Comparison of ENCODE assay signal across 15 mouse cellular contexts in genomic region chr13:114156689-114157088, GRCm38 (mm10).
DNase-seq lines count a peak whose midpoint lies in the region; ATAC-seq lines count a peak whose summit lies in the region.
"Had no signal": no experiment of that assay in that cellular context is flagged by ENCODE, and none has a peak within 500 bp of the region (broad histone marks: within the 10 kb centered on the region; RNA-seq: fewer than 3 reads in every experiment).

No protein-coding gene starts in this region.

- H3K9ac ChIP-seq in neural tube, embryonic 12.5 days: no peak overlapping the region
- H3K9ac ChIP-seq in hindbrain, embryonic 12.5 days: no peak overlapping the region

- no peak overlapping the region for H3K4me3 ChIP-seq in neural tube, embryonic 12.5 days
- no peak overlapping the region for H3K4me3 ChIP-seq in hindbrain, embryonic 12.5 days
- H3K4me3 ChIP-seq: erythroblast, embryonic 14.5 days had no signal

- H3K4me1 ChIP-seq in neural tube, embryonic 12.5 days: peaks cover 10% of the 10 kb centered on the region
- H3K4me1 ChIP-seq in hindbrain, embryonic 12.5 days: peaks cover 14% of the 10 kb centered on the region

- 0 out of 2 replicates have a peak overlapping the region, but pooled peaks have one; percentile 19 for H3K4me2 ChIP-seq in neural tube, embryonic 12.5 days (replicated peaks)
- no peak overlapping the region for H3K4me2 ChIP-seq in hindbrain, embryonic 12.5 days (replicated peaks)
- H3K4me2 ChIP-seq: liver, embryonic 11.5 days had no signal

- no peaks in the 10 kb centered on the region for H3K36me3 ChIP-seq in neural tube, embryonic 12.5 days
- H3K36me3 ChIP-seq in hindbrain, embryonic 12.5 days: peaks cover 5% of the 10 kb centered on the region; the same call in 1 of the 2 replicates

- no peak for ATAC-seq in neural tube, embryonic 12.5 days (ENCODE audit: low FRiP score, low read depth)
- ATAC-seq in hindbrain, embryonic 12.5 days (ENCODE audit: low FRiP score): peak; percentile 53; the same call in 1 of the 2 replicates
- ATAC-seq: intestine, postnatal 0 days had no signal

- H3K9me3 ChIP-seq in neural tube, embryonic 12.5 days: no peaks in the 10 kb centered on the region
- no peaks in the 10 kb centered on the region for H3K9me3 ChIP-seq in hindbrain, embryonic 12.5 days (replicated peaks)

- DNase-seq in heart, adult 11 months: peak; percentile 72
- DNase-seq in heart, postnatal 4 days: no peak
- DNase-seq in neural tube, embryonic 10.5 days (ENCODE audit: extremely low spot score, low spot score): no peak
- peak; percentile 48 for DNase-seq in thymus, postnatal 14 days
- DNase-seq in right cerebral cortex, postnatal 25 days: no peak
- DNase-seq in layer of hippocampus, adult 8-10 months (ENCODE audit: low spot score in 2 of 2): no peak
- DNase-seq: adrenal gland, postnatal 25 days; B cell, adult 2 months; heart, adult 18-20 months; lung, postnatal 10 days had no signal

- no peak overlapping the region for H3K27ac ChIP-seq in neural tube, embryonic 12.5 days
- H3K27ac ChIP-seq in hindbrain, embryonic 12.5 days: no peak overlapping the region

- WGBS in neural tube, embryonic 12.5 days: 34% methylated on average over 12 of the region's 12 CpGs
- 29% methylated on average over 12 of the region's 12 CpGs for WGBS in hindbrain, embryonic 12.5 days

- no peaks in the 10 kb centered on the region for H3K27me3 ChIP-seq in neural tube, embryonic 12.5 days (replicated peaks)
- no peaks in the 10 kb centered on the region for H3K27me3 ChIP-seq in hindbrain, embryonic 12.5 days

Comparison
In these comparisons a context has a peak if more than half of its experiments do, and no peak if none do; other contexts are left out.
1. DNase-seq: peak in heart, adult 11 months (single experiment) and thymus, postnatal 14 days (single experiment); none in heart, postnatal 4 days (single experiment), neural tube, embryonic 10.5 days (single experiment), right cerebral cortex, postnatal 25 days (single experiment) and layer of hippocampus, adult 8-10 months (0 of 2).